Mouse (Mus musculus): ENCODE measurements around the gene Mrgpra2b.
"Not testable (repeated sequence)": the region's sequence is repeated elsewhere in the genome, so short reads cannot be mapped to it uniquely, and the experiment has no call there.

Mrgpra2b gene

GRCm38 (mm10) chr7:47528762-47529161, at the start of gene Mrgpra2b:
Gene Mrgpra2b, minus strand, starts transcription at chr7:47528862.
- no peak for DNase-seq (ENCODE audit: low spot score in 2 of 2)

- DNase-seq (ENCODE audit: low spot score in 2 of 2) = no peak
These were observed 12.3 kb downstream of the Mrgpra2b start for GRCm38 (mm10) chr7:47516379-47516778.

GRCm38 (mm10) chr7:47515050-47515449, 13.6 kb downstream of the Mrgpra2b start:
- DNase-seq (ENCODE audit: low spot score in 2 of 2) = no peak

- no peak for DNase-seq (ENCODE audit: low spot score in 2 of 2)
These were observed 25.7 kb downstream of the Mrgpra2b start for GRCm38 (mm10) chr7:47502953-47503352.

- DNase-seq (ENCODE audit: low spot score in 2 of 2) = not testable (repeated sequence)
These were observed 37.4 kb downstream of the Mrgpra2b start for GRCm38 (mm10) chr7:47491266-47491665.

GRCm38 (mm10) chr7:47489438-47489837, 39.2 kb downstream of the Mrgpra2b start:
- DNase-seq (ENCODE audit: low spot score in 2 of 2) = not testable (repeated sequence)

GRCm38 (mm10) chr7:47483181-47483580, 45.5 kb downstream of the Mrgpra2b start:
- not testable (repeated sequence) for DNase-seq (ENCODE audit: low spot score in 2 of 2)

GRCm38 (mm10) chr7:47473904-47474303, 54.8 kb downstream of the Mrgpra2b start:
- DNase-seq (ENCODE audit: low spot score in 2 of 2) = not testable (repeated sequence)

- DNase-seq (ENCODE audit: low spot score in 2 of 2) = not testable (repeated sequence)
These were observed 63.2 kb downstream of the Mrgpra2b start for GRCm38 (mm10) chr7:47465278-47465981.

GRCm38 (mm10) chr7:47452015-47452414, 76.6 kb downstream of the Mrgpra2b start, which contains the start of gene Mrgpra2a:
Gene Mrgpra2a, minus strand, starts transcription at chr7:47452139.
- DNase-seq (ENCODE audit: low spot score in 2 of 2) = not testable (repeated sequence)

GRCm38 (mm10) chr7:47445729-47446128, 82.9 kb downstream of the Mrgpra2b start:
- not testable (repeated sequence) for DNase-seq (ENCODE audit: low spot score in 2 of 2)

- DNase-seq (ENCODE audit: low spot score in 2 of 2) = not testable (repeated sequence)
These were observed 92.2 kb downstream of the Mrgpra2b start for GRCm38 (mm10) chr7:47436463-47436862.

- not testable (repeated sequence) for DNase-seq (ENCODE audit: low spot score in 2 of 2)
These were observed 100.7 kb downstream of the Mrgpra2b start for GRCm38 (mm10) chr7:47427815-47428508.

Data from natural killer cell, adult 2 months (primary cell).